Mouse (Mus musculus) liver, embryonic 16.5 days (tissue): ENCODE measurements at regions not wholly inside any gene's neighbourhood (a gene's known extent, or its start where the extent isn't known, plus 50 kb on each side); places are given as distances from the start of the nearest gene placed in this dataset.

Source experiments
- ATAC-seq: fragments of 200-750 bp; cut with Nextera tagmentation; 2 replicates; pipeline ENCODE4 v1.8.0; 2017; ENCODE audit warnings: low read depth, mild to moderate bottlenecking, moderate number of reproducible peaks, moderate library complexity
- H3K27ac ChIP-seq: fragments of 300-500 bp; sonication (generic); 2 replicates; pipeline ENCODE4 v1.5.1; 2014; ENCODE audit warnings: mild to moderate bottlenecking, low read length
- H3K27me3 ChIP-seq: fragments of 300-500 bp; sonication (generic); 2 replicates; pipeline ENCODE4 v1.6.1; 2014; ENCODE audit warnings: low read depth, low read length, mixed read lengths; ENCODE audit not compliant: control insufficient read depth, insufficient read depth
- H3K36me3 ChIP-seq: fragments of 300-500 bp; sonication (generic); 2 replicates; pipeline ENCODE4 v1.6.1; 2014; ENCODE audit warnings: mild to moderate bottlenecking; ENCODE audit not compliant: control insufficient read depth, insufficient read depth
- H3K4me1 ChIP-seq: fragments of 300-500 bp; sonication (generic); 2 replicates; pipeline ENCODE4 v1.6.1; 2014; ENCODE audit warnings: low read depth, low read length, mixed read lengths; ENCODE audit not compliant: control insufficient read depth
- H3K4me2 ChIP-seq: fragments of 300-500 bp; sonication (generic); 2 replicates; pipeline ENCODE4 v1.6.1; 2014; ENCODE audit warnings: low read depth, low read length, mixed read lengths
- H3K4me3 ChIP-seq: fragments of 300-500 bp; sonication (generic); 2 replicates; pipeline ENCODE4 v1.5.1; 2014; ENCODE audit warnings: low read depth, mild to moderate bottlenecking, low read length
- H3K9ac ChIP-seq: fragments of 300-500 bp; sonication (generic); 2 replicates; pipeline ENCODE4 v1.6.1; 2014; ENCODE audit warnings: low read depth, low read length
- H3K9me3 ChIP-seq: fragments of 300-500 bp; sonication (generic); replicated peaks from 2 replicates; pipeline ENCODE4 v1.6.1; 2016; ENCODE audit warnings: low read length; ENCODE audit not compliant: control insufficient read depth
- WGBS: fragments of 180-500 bp; shearing (Covaris S2); extraction: QIAGEN DNeasy Blood & Tissue Kit; methylation state at CpG from one replicate; pipeline ENCODE4 v1.1.7; 2014; ENCODE audit not compliant: insufficient replicate concordance; 5-methylcytosine and 5-hydroxymethylcytosine counted together

GRCm38 (mm10) chr8:8231308-8231985, 429.6 kb downstream of the Efnb2 start:
- H3K36me3 ChIP-seq: no peaks in the 10 kb centered on the region
- H3K4me1 ChIP-seq: no peaks in the 10 kb centered on the region
- H3K27ac ChIP-seq: no peak overlapping the region
- H3K4me2 ChIP-seq: no peak overlapping the region
- 53% methylated on average over 6 of the region's 6 CpGs for WGBS
- H3K9ac ChIP-seq: no peak overlapping the region
- ATAC-seq: no peak
- no peaks in the 10 kb centered on the region for H3K9me3 ChIP-seq
- no peak overlapping the region for H3K4me3 ChIP-seq
- no peaks in the 10 kb centered on the region for H3K27me3 ChIP-seq

- ATAC-seq: no peak
- H3K9me3 ChIP-seq: no peaks in the 10 kb centered on the region
- 47% methylated on average over 2 of the region's 2 CpGs for WGBS
- no peaks in the 10 kb centered on the region for H3K36me3 ChIP-seq
- no peak overlapping the region for H3K9ac ChIP-seq
- H3K4me2 ChIP-seq: no peak overlapping the region
- H3K27ac ChIP-seq: no peak overlapping the region
- H3K4me1 ChIP-seq: no peaks in the 10 kb centered on the region
- H3K4me3 ChIP-seq: no peak overlapping the region
- no peaks in the 10 kb centered on the region for H3K27me3 ChIP-seq
Measured at GRCm38 (mm10) chr8:8225994-8226393, 435.0 kb downstream of the Efnb2 start.

GRCm38 (mm10) chr8:8225175-8225830, 435.7 kb downstream of the Efnb2 start:
- H3K27ac ChIP-seq: no peak overlapping the region
- ATAC-seq: no peak
- 27% methylated on average over 2 of the region's 2 CpGs for WGBS

GRCm38 (mm10) chr8:8220395-8221031, 440.5 kb downstream of the Efnb2 start:
- Histone ChIP-seq H3K4me1 (no peaks in the 10 kb centered on the region), H3K9ac (no peak overlapping the region), H3K9me3 (no peaks in the 10 kb centered on the region), H3K4me3 (no peak overlapping the region), H3K4me2 (no peak overlapping the region), H3K36me3 (no peaks in the 10 kb centered on the region), H3K27me3 (no peaks in the 10 kb centered on the region), H3K27ac (no peak overlapping the region)
- 65% methylated on average over 14 of the region's 14 CpGs for WGBS
- ATAC-seq: no peak

More at GRCm38 (mm10) chr8:8225175-8225830, 435.7 kb downstream of the Efnb2 start:
- H3K4me2 ChIP-seq: no peak overlapping the region
- no peaks in the 10 kb centered on the region for H3K36me3 ChIP-seq
- H3K9me3 ChIP-seq: no peaks in the 10 kb centered on the region
- no peaks in the 10 kb centered on the region for H3K27me3 ChIP-seq
- no peak overlapping the region for H3K9ac ChIP-seq
- H3K4me3 ChIP-seq: no peak overlapping the region
- no peaks in the 10 kb centered on the region for H3K4me1 ChIP-seq

- 62% methylated on average over 12 of the region's 12 CpGs for WGBS
Measured at GRCm38 (mm10) chr8:8219701-8220394, 441.2 kb downstream of the Efnb2 start.

GRCm38 (mm10) chr8:8193036-8193435, 468.0 kb downstream of the Efnb2 start:
- Histone ChIP-seq H3K36me3 (no peaks in the 10 kb centered on the region), H3K9me3 (no peaks in the 10 kb centered on the region), H3K4me3 (no peak overlapping the region), H3K27ac (no peak overlapping the region), H3K4me1 (no peaks in the 10 kb centered on the region), H3K9ac (no peak overlapping the region), H3K27me3 (no peaks in the 10 kb centered on the region), H3K4me2 (no peak overlapping the region)
- WGBS: 40% methylated on average over 3 of the region's 3 CpGs
- ATAC-seq: no peak

More at GRCm38 (mm10) chr8:8219701-8220394, 441.2 kb downstream of the Efnb2 start:
- Histone ChIP-seq H3K4me2 (no peak overlapping the region), H3K9me3 (no peaks in the 10 kb centered on the region), H3K9ac (no peak overlapping the region), H3K4me1 (no peaks in the 10 kb centered on the region), H3K27me3 (no peaks in the 10 kb centered on the region), H3K4me3 (no peak overlapping the region), H3K36me3 (no peaks in the 10 kb centered on the region), H3K27ac (no peak overlapping the region)
- no peak for ATAC-seq

GRCm38 (mm10) chr8:8186046-8186445, 475.0 kb downstream of the Efnb2 start:
- 27% methylated on average over 3 of the region's 3 CpGs for WGBS
- no peak overlapping the region for H3K9ac ChIP-seq
- ATAC-seq: no peak
- H3K36me3 ChIP-seq: no peaks in the 10 kb centered on the region
- H3K4me3 ChIP-seq: no peak overlapping the region
- no peaks in the 10 kb centered on the region for H3K27me3 ChIP-seq
- H3K4me2 ChIP-seq: no peak overlapping the region
- no peaks in the 10 kb centered on the region for H3K4me1 ChIP-seq
- H3K9me3 ChIP-seq: no peaks in the 10 kb centered on the region
- no peak overlapping the region for H3K27ac ChIP-seq

GRCm38 (mm10) chr8:8183233-8183622, 477.8 kb downstream of the Efnb2 start:
- 41% methylated on average over 6 of the region's 6 CpGs for WGBS
- H3K36me3 ChIP-seq: no peaks in the 10 kb centered on the region
- H3K9ac ChIP-seq: no peak overlapping the region
- no peaks in the 10 kb centered on the region for H3K9me3 ChIP-seq
- H3K27ac ChIP-seq: no peak overlapping the region
- no peaks in the 10 kb centered on the region for H3K4me1 ChIP-seq
- H3K27me3 ChIP-seq: no peaks in the 10 kb centered on the region
- no peak overlapping the region for H3K4me2 ChIP-seq
- H3K4me3 ChIP-seq: no peak overlapping the region
- ATAC-seq: no peak
